Mouse (Mus musculus) liver, adult 2 months (tissue): ENCODE results near the gene Dolpp1. TPM values are rescaled to one million over a fixed set of nuclear protein-coding genes. Genes with fewer than 3 reads are reported as not detected.

Experiments
- DNase-seq: peaks from one replicate; pipeline ENCODE4 v3.0.0-alpha.2; 2011; ENCODE audit warnings: low read depth, low spot score; ENCODE audit errors: extremely low read depth
- H3K27ac ChIP-seq: fragments of 200-500 bp; replicated peaks from 2 replicates; pipeline ENCODE4 v1.5.1; 2012; ENCODE audit warnings: low read depth, mild to moderate bottlenecking, control low read depth, inconsistent platforms, low read length; ENCODE audit not compliant: insufficient read depth
- H3K27me3 ChIP-seq: fragments of 200-500 bp; 2 replicates; pipeline ENCODE4 v1.6.1; 2012; ENCODE audit warnings: mild to moderate bottlenecking, moderate library complexity, low read length, inconsistent platforms; ENCODE audit not compliant: control insufficient read depth, insufficient read depth
- H3K36me3 ChIP-seq: fragments of 200-500 bp; 2 replicates; pipeline ENCODE4 v1.6.1; 2012; ENCODE audit warnings: low read length, inconsistent platforms; ENCODE audit not compliant: control insufficient read depth, insufficient read depth
- H3K4me1 ChIP-seq: fragments of 200-500 bp; 2 replicates; pipeline ENCODE4 v1.6.1; 2011; ENCODE audit warnings: low read length; ENCODE audit not compliant: control insufficient read depth, insufficient read depth
- H3K4me3 ChIP-seq: fragments of 200-500 bp; 2 replicates; pipeline ENCODE4 v1.5.1; 2011; ENCODE audit warnings: low read depth, mild to moderate bottlenecking, control low read depth, low read length, moderate library complexity; ENCODE audit not compliant: insufficient read depth
- H3K79me2 ChIP-seq: fragments of 200-500 bp; 2 replicates; pipeline ENCODE4 v1.6.1; 2012; ENCODE audit warnings: inconsistent platforms, mild to moderate bottlenecking, low read length, moderate library complexity; ENCODE audit not compliant: control insufficient read depth, insufficient read depth
- H3K9ac ChIP-seq: fragments of 200-500 bp; 2 replicates; pipeline ENCODE4 v1.6.1; 2012; ENCODE audit warnings: low read depth, mild to moderate bottlenecking, control low read depth, inconsistent platforms, low read length
- CTCF ChIP-seq: fragments of 200-500 bp; IDR thresholded peaks from 2 replicates; pipeline ENCODE4 v1.5.1; 2011; ENCODE audit warnings: low read depth, low read length, control low read depth
- POLR2A ChIP-seq: fragments of 200-500 bp; IDR thresholded peaks from 2 replicates; pipeline ENCODE4 v1.6.1; 2011; ENCODE audit warnings: low read length, control low read depth; ENCODE audit not compliant: insufficient read depth; ENCODE audit errors: extremely low read depth
- WGBS: fragments of 180-500 bp; shearing (Covaris S2); methylation state at CpG from one replicate; pipeline ENCODE4 v1.1.7; 2018; 5-methylcytosine and 5-hydroxymethylcytosine counted together
- polyA plus RNA-seq: library from polyadenylated mRNA; depleted of rRNA; stranded (reverse); fragments of >200 nt; gene quantifications from 2 replicates; pipeline ENCODE4 v1.2.3, GENCODE M21; 2012
- total RNA-seq: library from RNA; depleted of rRNA; stranded (reverse); fragments of >200 nt; gene quantifications from 2 replicates; pipeline ENCODE4 v1.2.3, GENCODE M21; 2014

The Dolpp1 gene
- total and polyA plus RNA-seq, 2 experiments: 8.9 to 44.8 TPM

- Histone ChIP-seq H3K27me3 (no peaks in the 10 kb centered on the region), H3K27ac (no peak overlapping the region), H3K9ac (no peak overlapping the region), H3K36me3 (no peaks in the 10 kb centered on the region), H3K79me2 (peaks cover 31% of the 10 kb centered on the region), H3K4me3 (no peak overlapping the region), H3K4me1 (peaks cover 11% of the 10 kb centered on the region)
- no peak for DNase-seq
- 80% methylated on average over 10 of the region's 10 CpGs for WGBS
- TF ChIP-seq POLR2A (no peak), CTCF (no peak)
Observed at GRCm38 (mm10) chr2:30419112-30419511, 27.1 kb downstream of the Dolpp1 start.

GRCm38 (mm10) chr2:30421432-30421831 is 29.4 kb downstream of the Dolpp1 start:
- Histone ChIP-seq H3K4me1 (peaks cover 8% of the 10 kb centered on the region; the same call in 1 of the 2 replicates), H3K27me3 (no peaks in the 10 kb centered on the region), H3K27ac (no peak overlapping the region), H3K4me3 (no peak overlapping the region), H3K36me3 (no peaks in the 10 kb centered on the region; the same call in 1 of the 2 replicates), H3K79me2 (peaks cover 28% of the 10 kb centered on the region), H3K9ac (no peak overlapping the region)
- 51% methylated on average over 4 of the region's 4 CpGs for WGBS
- TF ChIP-seq CTCF (no peak), POLR2A (no peak)
- no peak for DNase-seq

GRCm38 (mm10) chr2:30429156-30429555 is 37.1 kb downstream of the Dolpp1 start:
- no peak overlapping the region for H3K4me3 ChIP-seq
- no peak overlapping the region for H3K9ac ChIP-seq
- DNase-seq: peak; percentile 96
- no peak for TF ChIP-seq POLR2A
- no peak for TF ChIP-seq CTCF
- peaks cover 11% of the 10 kb centered on the region; the same call in 1 of the 2 replicates for H3K36me3 ChIP-seq
- H3K79me2 ChIP-seq: peaks cover 2% of the 10 kb centered on the region; the same call in 1 of the 2 replicates
- H3K4me1 ChIP-seq: peaks cover 7% of the 10 kb centered on the region
- no peak overlapping the region; the same call in 1 of the 2 replicates for H3K27ac ChIP-seq
- H3K27me3 ChIP-seq: no peaks in the 10 kb centered on the region

GRCm38 (mm10) chr2:30435326-30436155 is 43.5 kb downstream of the Dolpp1 start:
- 52% methylated on average over 5 of the region's 5 CpGs for WGBS
- Histone ChIP-seq H3K27ac (no peak overlapping the region), H3K27me3 (no peaks in the 10 kb centered on the region), H3K36me3 (peaks cover 14% of the 10 kb centered on the region; the same call in 1 of the 2 replicates), H3K79me2 (no peaks in the 10 kb centered on the region), H3K9ac (no peak overlapping the region), H3K4me3 (no peak overlapping the region), H3K4me1 (peaks cover 2% of the 10 kb centered on the region; the same call in 1 of the 2 replicates)
- TF ChIP-seq CTCF: peak; percentile 77
- TF ChIP-seq POLR2A: no peak
- DNase-seq: no peak

- H3K9ac ChIP-seq: no peak overlapping the region
- H3K79me2 ChIP-seq: no peaks in the 10 kb centered on the region
- 66% methylated on average over 5 of the region's 5 CpGs for WGBS
- no peaks in the 10 kb centered on the region for H3K27me3 ChIP-seq
- H3K27ac ChIP-seq: no peak overlapping the region
- H3K36me3 ChIP-seq: peaks cover 14% of the 10 kb centered on the region; the same call in 1 of the 2 replicates
- TF ChIP-seq CTCF (peak; percentile 68), POLR2A (no peak)
- peaks cover 4% of the 10 kb centered on the region; the same call in 1 of the 2 replicates for H3K4me1 ChIP-seq
- DNase-seq: peak; percentile 37
- no peak overlapping the region for H3K4me3 ChIP-seq
Observed at GRCm38 (mm10) chr2:30436156-30436545, 44.1 kb downstream of the Dolpp1 start.

- 89% methylated on average over 4 of the region's 4 CpGs for WGBS
- Histone ChIP-seq H3K79me2 (no peaks in the 10 kb centered on the region), H3K27ac (no peak overlapping the region), H3K36me3 (peaks cover 12% of the 10 kb centered on the region; the same call in 1 of the 2 replicates), H3K27me3 (no peaks in the 10 kb centered on the region), H3K9ac (no peak overlapping the region), H3K4me1 (peaks cover 4% of the 10 kb centered on the region; the same call in 1 of the 2 replicates), H3K4me3 (no peak overlapping the region)
- DNase-seq: no peak
- no peak for TF ChIP-seq CTCF
- TF ChIP-seq POLR2A: no peak
Observed at GRCm38 (mm10) chr2:30436809-30437208, 44.8 kb downstream of the Dolpp1 start.
